Mouse (Mus musculus): ENCODE measurements around the gene Iqgap2. TPM values are rescaled to one million over a fixed set of nuclear protein-coding genes. Genes with fewer than 3 reads are reported as not detected.

Gene Iqgap2
- polyA plus RNA-seq, 1 experiment = 0.06 TPM

DNA sequence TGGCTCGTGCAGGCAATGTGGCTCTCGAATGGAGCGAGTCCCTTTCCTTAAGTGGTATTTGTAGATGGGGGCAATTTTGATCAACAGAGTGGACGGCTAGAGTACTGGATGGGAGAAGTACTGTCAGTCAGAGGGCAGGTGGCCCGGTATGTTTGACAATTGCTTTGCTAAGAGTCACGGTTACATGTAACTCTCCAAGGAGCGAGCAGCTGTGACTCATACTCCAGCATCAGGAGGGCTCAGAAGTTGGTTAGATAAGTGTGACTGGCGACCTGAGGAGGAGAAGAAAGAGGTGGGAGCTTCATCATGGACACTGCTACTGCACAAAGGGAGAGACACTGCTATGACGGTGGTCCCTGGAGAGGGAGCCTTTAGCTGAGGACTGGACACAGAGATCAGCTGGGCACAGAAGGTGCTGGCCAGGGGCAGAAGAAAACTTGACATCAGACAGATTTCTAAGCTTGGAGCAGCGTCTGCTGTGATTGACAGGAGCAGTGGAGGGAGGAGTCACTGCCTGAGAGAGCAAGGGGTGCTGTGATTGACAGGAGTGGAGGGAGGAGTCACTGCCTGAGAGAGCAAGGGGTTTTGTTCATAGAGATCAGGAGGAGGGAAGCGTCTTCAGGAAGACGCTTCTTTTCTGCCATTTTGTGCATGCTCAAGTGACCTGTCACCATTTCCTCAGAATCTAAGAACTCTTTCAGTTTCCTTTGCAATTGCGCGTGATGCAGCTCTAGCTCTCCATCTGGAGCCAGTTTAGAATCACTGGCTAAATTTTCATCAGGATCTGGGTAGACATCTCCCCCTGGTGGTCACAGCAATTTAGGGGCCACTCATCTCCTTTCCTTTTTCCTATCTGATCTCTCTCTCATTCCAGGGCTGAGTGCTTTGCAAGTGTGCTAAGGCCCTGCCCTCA is 172.1 kb downstream of the Iqgap2 start:
- Histone ChIP-seq H3K79me3 (ENCODE audit: low read depth) (no peaks in the 10 kb centered on the region), H3K4me3 (ENCODE audit: insufficient read depth, poor library complexity, severe bottlenecking) (no peak overlapping the region), H3K27me3 (ENCODE audit: control insufficient read depth, insufficient read depth, insufficient read length) (no peaks in the 10 kb centered on the region), H3K36me3 (ENCODE audit: control insufficient read depth, insufficient read depth) (no peaks in the 10 kb centered on the region), H3K79me2 (ENCODE audit: control insufficient read depth, insufficient read depth) (no peaks in the 10 kb centered on the region), H3ac (ENCODE audit: control insufficient read depth, insufficient read length, low read depth) (no peak overlapping the region)
- no peak for TF ChIP-seq FOSL1 (IDR thresholded peaks at IDR 0.05; ENCODE audit: insufficient read depth, low read length, poor library complexity, severe bottlenecking)
- peak; percentile 34 for TF ChIP-seq CTCF (IDR thresholded peaks at IDR 0.05; ENCODE audit: control insufficient read depth, insufficient read depth, insufficient read length)

DNA sequence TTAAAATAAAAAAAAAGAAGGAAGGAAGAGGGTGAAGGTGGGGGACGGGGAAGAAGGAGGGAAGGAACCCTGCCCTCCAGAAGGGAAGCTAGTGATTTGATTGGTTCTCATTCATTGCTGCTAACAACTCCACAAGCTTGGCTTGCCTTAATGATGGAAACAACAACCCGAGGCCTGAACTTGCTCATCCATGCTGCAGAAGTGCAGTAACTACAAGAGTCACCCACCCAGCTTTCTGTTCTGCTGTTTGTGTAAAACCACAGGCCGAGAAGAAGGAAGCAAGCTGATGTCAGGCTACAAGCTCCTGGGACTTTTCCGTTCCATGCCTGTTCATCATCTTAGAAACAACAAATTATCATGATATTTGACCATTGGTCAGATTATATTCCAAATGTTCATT is 176.4 kb downstream of the Iqgap2 start:
- Histone ChIP-seq H3K4me3 (ENCODE audit: insufficient read depth, poor library complexity, severe bottlenecking) (no peak overlapping the region), H3ac (ENCODE audit: control insufficient read depth, insufficient read length, low read depth) (no peak overlapping the region), H3K27me3 (ENCODE audit: control insufficient read depth, insufficient read depth, insufficient read length) (no peaks in the 10 kb centered on the region), H3K79me2 (ENCODE audit: control insufficient read depth, insufficient read depth) (no peaks in the 10 kb centered on the region), H3K36me3 (ENCODE audit: control insufficient read depth, insufficient read depth) (no peaks in the 10 kb centered on the region), H3K79me3 (ENCODE audit: low read depth) (no peaks in the 10 kb centered on the region)
- TF ChIP-seq MAX (IDR thresholded peaks at IDR 0.05) (no peak), USF1 (IDR thresholded peaks at IDR 0.05; ENCODE audit: low read depth) (no peak), CEBPB (IDR thresholded peaks at IDR 0.05; ENCODE audit: low read depth) (no peak), MYOD1 (IDR thresholded peaks at IDR 0.05; ENCODE audit: control insufficient read depth, insufficient read length, low read depth) (no peak), CTCF (IDR thresholded peaks at IDR 0.05; ENCODE audit: control insufficient read depth, insufficient read depth, insufficient read length) (no peak), MYOG (IDR thresholded peaks at IDR 0.05; ENCODE audit: control insufficient read depth, extremely low read depth, insufficient read length) (no peak)

DNA sequence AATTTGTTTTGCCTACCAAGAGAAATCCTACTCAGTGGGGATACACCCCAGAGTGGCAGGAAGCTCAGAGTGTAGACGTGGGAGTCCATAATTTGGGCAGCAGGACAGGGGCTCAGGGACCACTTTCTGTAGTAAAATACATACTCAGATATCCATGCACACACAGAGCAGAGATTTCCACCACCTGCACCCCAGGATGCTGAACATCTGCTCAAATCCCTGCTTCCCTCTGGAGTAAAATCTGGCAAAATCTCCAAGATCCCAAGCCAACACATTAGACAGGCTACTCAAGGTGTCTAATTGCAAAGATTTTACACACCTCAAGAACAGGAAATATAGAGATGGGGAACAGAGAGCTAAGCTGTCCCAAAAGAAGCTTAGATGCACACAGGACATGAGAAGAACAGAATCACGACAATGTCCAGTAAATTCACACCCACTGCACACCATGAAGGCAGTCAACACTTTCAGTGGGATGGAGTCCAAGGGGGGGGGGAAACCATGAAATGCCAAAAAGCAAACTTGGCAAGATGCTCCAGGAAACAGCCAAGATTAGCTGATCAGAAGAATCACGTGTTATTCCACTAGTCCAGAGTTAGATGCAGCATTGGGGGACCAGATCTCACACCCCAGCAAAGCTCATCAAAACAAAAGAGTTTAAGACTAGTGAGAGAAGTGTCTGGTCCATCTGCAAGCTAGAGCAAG is 177.3 kb downstream of the Iqgap2 start:
- TF ChIP-seq CEBPB (IDR thresholded peaks at IDR 0.05; ENCODE audit: low read depth) = no peak
- TF ChIP-seq MYOD1 (IDR thresholded peaks at IDR 0.05; ENCODE audit: control insufficient read depth, insufficient read length, low read depth) = no peak
- no peak for TF ChIP-seq FOSL1 (IDR thresholded peaks at IDR 0.05; ENCODE audit: insufficient read depth, low read length, poor library complexity, severe bottlenecking)
- TF ChIP-seq CTCF (IDR thresholded peaks at IDR 0.05; ENCODE audit: control insufficient read depth, insufficient read depth, insufficient read length) = no peak
- TF ChIP-seq USF1 (IDR thresholded peaks at IDR 0.05; ENCODE audit: low read depth) = no peak
- no peak for TF ChIP-seq MYOG (IDR thresholded peaks at IDR 0.05; ENCODE audit: control insufficient read depth, extremely low read depth, insufficient read length)
- no peak for TF ChIP-seq MAX (IDR thresholded peaks at IDR 0.05)
- H3K36me3 ChIP-seq (ENCODE audit: control insufficient read depth, insufficient read depth) = no peaks in the 10 kb centered on the region
- H3K79me3 ChIP-seq (ENCODE audit: low read depth) = no peaks in the 10 kb centered on the region
- no peak overlapping the region for H3ac ChIP-seq (ENCODE audit: control insufficient read depth, insufficient read length, low read depth)
- H3K27me3 ChIP-seq (ENCODE audit: control insufficient read depth, insufficient read depth, insufficient read length) = no peaks in the 10 kb centered on the region
- no peaks in the 10 kb centered on the region for H3K79me2 ChIP-seq (ENCODE audit: control insufficient read depth, insufficient read depth)
- no peak overlapping the region for H3K4me3 ChIP-seq (ENCODE audit: insufficient read depth, poor library complexity, severe bottlenecking)

DNA sequence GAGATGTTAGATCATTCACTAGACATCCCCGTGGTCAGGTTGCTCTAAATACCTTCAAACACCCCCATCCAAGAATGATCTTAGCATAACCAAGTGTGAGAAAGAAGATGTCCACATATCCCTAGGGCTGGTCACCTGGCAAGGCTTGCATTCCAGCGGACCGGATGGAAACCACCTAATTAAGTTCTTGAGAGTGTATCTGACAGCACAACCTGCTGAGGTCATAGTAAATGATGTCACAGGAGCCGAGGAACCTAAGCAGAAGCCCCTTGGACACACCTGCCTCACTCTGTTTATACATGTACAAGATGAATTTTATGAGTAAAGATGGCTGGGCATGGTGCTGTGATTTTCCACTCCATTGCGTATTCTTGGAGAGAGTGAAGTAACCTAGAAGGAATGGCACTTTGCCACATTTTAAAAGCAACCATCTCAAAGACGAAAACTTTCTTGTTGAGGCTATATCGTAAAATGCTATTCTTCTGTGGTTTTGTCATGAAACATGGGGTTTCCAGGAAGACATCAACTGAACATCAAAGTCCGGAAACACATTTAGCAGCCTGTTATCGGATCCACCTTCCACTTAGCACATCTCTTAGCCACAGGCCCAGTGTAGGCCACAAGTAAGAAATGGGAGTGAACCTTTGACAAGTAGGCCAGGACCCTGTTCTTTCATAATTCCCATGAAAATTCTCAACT is 179.0 kb downstream of the Iqgap2 start:
- H3ac ChIP-seq (ENCODE audit: control insufficient read depth, insufficient read length, low read depth) = no peak overlapping the region
- H3K4me3 ChIP-seq (ENCODE audit: insufficient read depth, poor library complexity, severe bottlenecking) = no peak overlapping the region
- no peaks in the 10 kb centered on the region for H3K27me3 ChIP-seq (ENCODE audit: control insufficient read depth, insufficient read depth, insufficient read length)
- TF ChIP-seq MAX (IDR thresholded peaks at IDR 0.05) = no peak
- no peaks in the 10 kb centered on the region for H3K36me3 ChIP-seq (ENCODE audit: control insufficient read depth, insufficient read depth)
- no peaks in the 10 kb centered on the region for H3K79me2 ChIP-seq (ENCODE audit: control insufficient read depth, insufficient read depth)
- no peaks in the 10 kb centered on the region for H3K79me3 ChIP-seq (ENCODE audit: low read depth)

DNA sequence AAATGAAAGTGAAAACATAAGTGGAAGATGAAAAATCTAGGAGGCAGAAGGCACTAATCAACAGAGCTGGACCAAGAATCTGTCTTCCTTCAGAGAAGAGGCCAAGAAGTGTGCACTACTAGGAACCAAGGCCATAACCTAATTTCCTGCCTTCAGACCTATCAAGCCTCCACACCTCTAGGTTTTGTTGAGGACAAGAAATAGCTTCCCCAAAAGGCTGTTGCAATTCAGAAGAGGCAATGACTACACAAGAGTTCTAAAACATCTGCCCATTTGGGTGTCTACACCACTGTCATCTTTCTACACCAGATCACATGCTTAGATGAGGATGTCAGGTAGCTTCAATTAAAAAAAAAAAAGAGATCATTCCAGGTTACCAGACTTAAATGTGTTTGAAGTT is 179.7 kb downstream of the Iqgap2 start:
- Histone ChIP-seq H3K4me3 (ENCODE audit: insufficient read depth, poor library complexity, severe bottlenecking) (no peak overlapping the region), H3K79me2 (ENCODE audit: control insufficient read depth, insufficient read depth) (no peaks in the 10 kb centered on the region), H3K27me3 (ENCODE audit: control insufficient read depth, insufficient read depth, insufficient read length) (no peaks in the 10 kb centered on the region), H3ac (ENCODE audit: control insufficient read depth, insufficient read length, low read depth) (no peak overlapping the region), H3K36me3 (ENCODE audit: control insufficient read depth, insufficient read depth) (no peaks in the 10 kb centered on the region), H3K79me3 (ENCODE audit: low read depth) (no peaks in the 10 kb centered on the region)
- TF ChIP-seq MYOD1 (IDR thresholded peaks at IDR 0.05; ENCODE audit: control insufficient read depth, insufficient read length, low read depth) (no peak), MYOG (IDR thresholded peaks at IDR 0.05; ENCODE audit: control insufficient read depth, extremely low read depth, insufficient read length) (no peak)

DNA sequence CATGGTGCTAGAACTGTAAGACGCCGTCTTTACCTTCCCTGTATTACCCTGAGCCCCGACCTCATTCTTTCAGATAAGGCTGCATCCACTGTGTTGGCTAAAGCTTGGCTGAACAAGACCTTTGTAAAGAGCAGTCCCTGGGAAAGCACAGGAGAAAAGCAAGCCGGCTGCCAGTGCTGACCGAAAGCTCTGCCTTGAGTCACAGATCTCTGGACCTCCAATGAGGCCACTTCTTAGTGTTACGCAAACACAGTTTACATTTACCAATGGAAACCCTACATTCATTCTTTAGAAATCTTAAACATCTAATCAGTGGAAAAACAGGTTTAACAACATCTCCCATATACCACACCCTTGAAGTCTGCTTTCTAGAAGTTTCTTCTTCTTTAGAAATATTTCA is 186.1 kb downstream of the Iqgap2 start:
- no peaks in the 10 kb centered on the region for H3K79me2 ChIP-seq (ENCODE audit: control insufficient read depth, insufficient read depth)
- TF ChIP-seq FOSL1 (IDR thresholded peaks at IDR 0.05; ENCODE audit: insufficient read depth, low read length, poor library complexity, severe bottlenecking) (no peak), USF1 (IDR thresholded peaks at IDR 0.05; ENCODE audit: low read depth) (no peak)
- H3K4me3 ChIP-seq (ENCODE audit: insufficient read depth, poor library complexity, severe bottlenecking) = no peak overlapping the region
- no peaks in the 10 kb centered on the region for H3K27me3 ChIP-seq (ENCODE audit: control insufficient read depth, insufficient read depth, insufficient read length)
- no peaks in the 10 kb centered on the region for H3K36me3 ChIP-seq (ENCODE audit: control insufficient read depth, insufficient read depth)
- H3ac ChIP-seq (ENCODE audit: control insufficient read depth, insufficient read length, low read depth) = no peak overlapping the region
- H3K79me3 ChIP-seq (ENCODE audit: low read depth) = no peaks in the 10 kb centered on the region

Data from C2C12 (cell line).